Mouse (Mus musculus) CH12.LX (cell line): ENCODE measurements around the gene Arl5a.

Experiments used
- CHD2 ChIP-seq: IDR thresholded peaks from 2 replicates; pipeline ENCODE4 v1.6.1; 2011; ENCODE audit warnings: low read length, improper control_type of control experiment
- CTCF ChIP-seq, 2 experiments: IDR thresholded peaks in 1 of 2; conservative IDR thresholded peaks in 1 of 2; 2 replicates each; pipeline ENCODE4 v1.5.1; 2011 to 2012; ENCODE audit warnings: low read depth in 2 of 2, low read length in 2 of 2, improper control_type of control experiment in 1 of 2, inconsistent platforms in 1 of 2, mild to moderate bottlenecking in 1 of 2, moderate library complexity in 1 of 2
- JUND ChIP-seq: conservative IDR thresholded peaks from 2 replicates; pipeline ENCODE4 v1.6.1; 2011; ENCODE audit warnings: low read depth, low read length, improper control_type of control experiment
- MAFK ChIP-seq: IDR thresholded peaks from 2 replicates; pipeline ENCODE4 v1.6.1; 2011; ENCODE audit warnings: low read length, improper control_type of control experiment; ENCODE audit not compliant: insufficient replicate concordance
- MAX ChIP-seq: IDR thresholded peaks from 2 replicates; pipeline ENCODE4 v1.6.1; 2011; ENCODE audit warnings: low read length, improper control_type of control experiment
- NRF1 ChIP-seq: IDR thresholded peaks from 2 replicates; pipeline ENCODE4 v1.6.1; 2014; ENCODE audit warnings: low read depth, mild to moderate bottlenecking, inconsistent platforms, low read length, improper control_type of control experiment, moderate library complexity
- POLR2A ChIP-seq: IDR thresholded peaks from 2 replicates; pipeline ENCODE4 v1.6.1; 2011; ENCODE audit warnings: low read depth, mild to moderate bottlenecking, improper control_type of control experiment, low read length
- SMC3 ChIP-seq: IDR thresholded peaks from 2 replicates; pipeline ENCODE4 v1.6.1; 2011; ENCODE audit warnings: low read depth, low read length, improper control_type of control experiment
- TCF12 ChIP-seq: IDR thresholded peaks from 2 replicates; pipeline ENCODE4 v1.6.1; 2014; ENCODE audit warnings: low read depth, mild to moderate bottlenecking, inconsistent platforms, low read length, improper control_type of control experiment
- USF1 ChIP-seq: IDR thresholded peaks from 2 replicates; pipeline ENCODE4 v1.6.1; 2014; ENCODE audit warnings: low read depth, mild to moderate bottlenecking, inconsistent platforms, low read length, improper control_type of control experiment

DNA sequence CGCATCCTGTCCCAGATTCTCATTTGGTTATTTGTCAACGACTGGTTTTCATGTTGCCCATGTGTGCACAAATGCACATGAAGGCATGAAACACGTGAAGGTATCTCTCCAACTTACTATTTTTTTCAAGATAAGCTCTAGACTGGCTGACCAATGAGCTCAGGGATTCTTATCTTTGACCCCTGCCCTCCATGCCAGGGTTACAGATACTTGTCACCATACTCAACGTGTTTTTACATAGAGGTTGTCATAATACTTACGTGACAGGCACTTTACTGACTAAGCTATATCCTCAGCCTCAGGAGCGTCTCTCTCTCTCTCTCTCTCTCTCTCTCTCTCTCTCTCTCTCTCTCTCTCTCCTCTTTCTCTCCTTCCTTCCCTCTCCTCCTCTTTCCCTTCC, 38.2 kb downstream of the Arl5a start:
- TF ChIP-seq MAFK = no peak
- TF ChIP-seq SMC3 = no peak
- no peak for TF ChIP-seq POLR2A
- no peak for TF ChIP-seq CHD2
- TF ChIP-seq NRF1 = no peak
- no peak for TF ChIP-seq CTCF (conservative IDR thresholded peaks at IDR 0.05 in 1 of 2, IDR thresholded peaks at IDR 0.05 in 1 of 2; ENCODE audit: low read depth in 2 of 2, low read length in 2 of 2)
- no peak for TF ChIP-seq USF1
- TF ChIP-seq MAX = no peak
- no peak for TF ChIP-seq JUND
- no peak for TF ChIP-seq TCF12
